Mouse (Mus musculus) CH12.LX (cell line): ENCODE measurements at regions not wholly inside any gene's neighbourhood (a gene's known extent, or its start where the extent isn't known, plus 50 kb on each side); places are given as distances from the start of the nearest gene placed in this dataset.

Source experiments
- DNase-seq: peaks from one replicate; pipeline ENCODE4 v3.0.0-alpha.2; 2013; ENCODE audit errors: extremely low read depth
- H3K27ac ChIP-seq: 2 replicates; pipeline ENCODE4 v1.5.1; 2012; ENCODE audit warnings: low read depth, mild to moderate bottlenecking, control low read depth, moderate library complexity; ENCODE audit not compliant: insufficient read depth
- H3K27me3 ChIP-seq: replicated peaks from 2 replicates; pipeline ENCODE3; 2012; ENCODE audit warnings: inconsistent platforms
- H3K36me3 ChIP-seq, 2 experiments: replicated peaks in 1 of 2; 2 replicates each; pipeline versions ENCODE3 to v1.6.1; 2012; ENCODE audit warnings: inconsistent platforms in 1 of 2, low read length in 1 of 2, mild to moderate bottlenecking in 1 of 2, mixed read lengths in 1 of 2, moderate library complexity in 1 of 2; ENCODE audit not compliant: control insufficient read depth in 1 of 2, insufficient read depth in 1 of 2
- H3K4me1 ChIP-seq, 2 experiments: 2 replicates each; pipeline ENCODE4 v1.6.1; 2012; ENCODE audit warnings: inconsistent platforms in 1 of 2, moderate library complexity in 1 of 2; ENCODE audit not compliant: insufficient read depth in 2 of 2, control insufficient read depth in 1 of 2
- H3K4me2 ChIP-seq: 2 replicates; pipeline ENCODE4 v1.6.1; 2012; ENCODE audit warnings: low read depth, mild to moderate bottlenecking, control low read depth; ENCODE audit not compliant: poor library complexity, insufficient read depth, severe bottlenecking
- H3K4me3 ChIP-seq, 3 experiments: fragments of 150-350 bp in 1 of 3; sonication (generic) in 1 of 3; replicated peaks in 1 of 3; 2 replicates each; pipeline versions ENCODE3 to v1.5.1; 2011 to 2012; ENCODE audit warnings: low read depth in 2 of 3, low read length in 2 of 3, mild to moderate bottlenecking in 2 of 3, moderate library complexity in 2 of 3, control low read depth in 1 of 3, improper control_type of control experiment in 1 of 3, inconsistent platforms in 1 of 3, mixed read lengths in 1 of 3; ENCODE audit not compliant: poor library complexity in 1 of 3
- H3K79me2 ChIP-seq: replicated peaks from 2 replicates; pipeline ENCODE4 v1.6.1; 2012; ENCODE audit warnings: mild to moderate bottlenecking, moderate library complexity; ENCODE audit not compliant: control insufficient read depth, poor library complexity, insufficient read depth, severe bottlenecking; ENCODE audit errors: extremely low read depth
- H3K9ac ChIP-seq: 2 replicates; pipeline ENCODE4 v1.6.1; 2012; ENCODE audit warnings: low read depth, mild to moderate bottlenecking, control low read depth, moderate library complexity; ENCODE audit not compliant: insufficient read depth
- H3K9me3 ChIP-seq: replicated peaks from 2 replicates; pipeline ENCODE3; 2012; ENCODE audit warnings: low read length, inconsistent platforms, mixed read lengths
- BHLHE40 ChIP-seq: IDR thresholded peaks from 2 replicates; pipeline ENCODE4 v1.6.1; 2011; ENCODE audit warnings: mild to moderate bottlenecking, low read depth, low read length, improper control_type of control experiment
- CHD2 ChIP-seq: IDR thresholded peaks from 2 replicates; pipeline ENCODE4 v1.6.1; 2011; ENCODE audit warnings: low read length, improper control_type of control experiment
- CTCF ChIP-seq, 2 experiments: IDR thresholded peaks in 1 of 2; conservative IDR thresholded peaks in 1 of 2; 2 replicates each; pipeline ENCODE4 v1.5.1; 2011 to 2012; ENCODE audit warnings: low read depth in 2 of 2, low read length in 2 of 2, improper control_type of control experiment in 1 of 2, inconsistent platforms in 1 of 2, mild to moderate bottlenecking in 1 of 2, moderate library complexity in 1 of 2
- E2F4 ChIP-seq: IDR thresholded peaks from 2 replicates; pipeline ENCODE4 v1.6.1; 2011; ENCODE audit warnings: low read depth, low read length, improper control_type of control experiment; ENCODE audit not compliant: insufficient replicate concordance
- ELF1 ChIP-seq: IDR thresholded peaks from 2 replicates; pipeline ENCODE4 v1.6.1; 2014; ENCODE audit warnings: low read depth, mild to moderate bottlenecking, inconsistent platforms, low read length, improper control_type of control experiment
- EP300 ChIP-seq: IDR thresholded peaks from 2 replicates; pipeline ENCODE4 v1.6.1; 2011; ENCODE audit warnings: low read length, improper control_type of control experiment
- ETS1 ChIP-seq: conservative IDR thresholded peaks from 2 replicates; pipeline ENCODE4 v1.6.1; 2012; ENCODE audit warnings: low read depth, mild to moderate bottlenecking, inconsistent platforms, low read length, improper control_type of control experiment, moderate library complexity
- GABPA ChIP-seq: IDR thresholded peaks from 2 replicates; pipeline ENCODE4 v1.6.1; 2012; ENCODE audit warnings: low read depth, low read length, improper control_type of control experiment, inconsistent platforms; ENCODE audit not compliant: insufficient replicate concordance
- HCFC1 ChIP-seq: IDR thresholded peaks from 2 replicates; pipeline ENCODE4 v1.6.1; 2012; ENCODE audit warnings: low read depth, mild to moderate bottlenecking, inconsistent platforms, low read length, improper control_type of control experiment
- IRF4 ChIP-seq: IDR thresholded peaks from 2 replicates; pipeline ENCODE4 v1.6.1; 2014; ENCODE audit warnings: low read depth, mild to moderate bottlenecking, inconsistent platforms, low read length, improper control_type of control experiment
- JUN ChIP-seq: IDR thresholded peaks from 2 replicates; pipeline ENCODE4 v1.6.1; 2011; ENCODE audit warnings: low read depth, mild to moderate bottlenecking, low read length, improper control_type of control experiment, moderate library complexity; ENCODE audit not compliant: insufficient read depth
- JUND ChIP-seq: conservative IDR thresholded peaks from 2 replicates; pipeline ENCODE4 v1.6.1; 2011; ENCODE audit warnings: low read depth, low read length, improper control_type of control experiment
- KAT2A ChIP-seq: IDR thresholded peaks from 2 replicates; pipeline ENCODE4 v1.6.1; 2012; ENCODE audit warnings: low read length, improper control_type of control experiment, inconsistent platforms; ENCODE audit not compliant: insufficient replicate concordance
- MAFK ChIP-seq: IDR thresholded peaks from 2 replicates; pipeline ENCODE4 v1.6.1; 2011; ENCODE audit warnings: low read length, improper control_type of control experiment; ENCODE audit not compliant: insufficient replicate concordance
- MAX ChIP-seq: IDR thresholded peaks from 2 replicates; pipeline ENCODE4 v1.6.1; 2011; ENCODE audit warnings: low read length, improper control_type of control experiment
- MAZ ChIP-seq: IDR thresholded peaks from 2 replicates; pipeline ENCODE4 v1.6.1; 2012; ENCODE audit warnings: low read depth, mild to moderate bottlenecking, inconsistent platforms, low read length, improper control_type of control experiment, moderate library complexity
- MEF2A ChIP-seq: IDR thresholded peaks from 2 replicates; pipeline ENCODE4 v1.6.1; 2014; ENCODE audit warnings: low read depth, mild to moderate bottlenecking, inconsistent platforms, low read length, improper control_type of control experiment, borderline replicate concordance
- MXI1 ChIP-seq: IDR thresholded peaks from 2 replicates; pipeline ENCODE4 v1.6.1; 2011; ENCODE audit warnings: mild to moderate bottlenecking, low read depth, low read length, improper control_type of control experiment
- MYC ChIP-seq: IDR thresholded peaks from 2 replicates; pipeline ENCODE4 v1.6.1; 2011; ENCODE audit warnings: low read depth, mild to moderate bottlenecking, improper control_type of control experiment, low read length
- PAX5 ChIP-seq: IDR thresholded peaks from 2 replicates; pipeline ENCODE4 v1.6.1; 2012; ENCODE audit warnings: low read length, inconsistent platforms, mixed read lengths
- POLR2A ChIP-seq: IDR thresholded peaks from 2 replicates; pipeline ENCODE4 v1.6.1; 2011; ENCODE audit warnings: low read depth, mild to moderate bottlenecking, improper control_type of control experiment, low read length
- POLR2AphosphoS2 ChIP-seq: IDR thresholded peaks from 2 replicates; pipeline ENCODE4 v1.6.1; 2011; ENCODE audit warnings: low read depth, low read length, improper control_type of control experiment
- RAD21 ChIP-seq: IDR thresholded peaks from 2 replicates; pipeline ENCODE4 v1.6.1; 2011; ENCODE audit warnings: low read depth, mild to moderate bottlenecking, low read length, improper control_type of control experiment, moderate library complexity
- RCOR1 ChIP-seq: conservative IDR thresholded peaks from 2 replicates; pipeline ENCODE4 v1.6.1; 2012; ENCODE audit warnings: low read depth, mild to moderate bottlenecking, inconsistent platforms, low read length, improper control_type of control experiment
- SIN3A ChIP-seq: IDR thresholded peaks from 2 replicates; pipeline ENCODE4 v1.6.1; 2012; ENCODE audit warnings: low read length, improper control_type of control experiment, inconsistent platforms
- SMC3 ChIP-seq: IDR thresholded peaks from 2 replicates; pipeline ENCODE4 v1.6.1; 2011; ENCODE audit warnings: low read depth, low read length, improper control_type of control experiment
- UBTF ChIP-seq: IDR thresholded peaks from 2 replicates; pipeline ENCODE4 v1.6.1; 2012; ENCODE audit warnings: low read depth, mild to moderate bottlenecking, inconsistent platforms, low read length, improper control_type of control experiment, moderate library complexity
- USF1 ChIP-seq: IDR thresholded peaks from 2 replicates; pipeline ENCODE4 v1.6.1; 2014; ENCODE audit warnings: low read depth, mild to moderate bottlenecking, inconsistent platforms, low read length, improper control_type of control experiment
- USF2 ChIP-seq: conservative IDR thresholded peaks from 2 replicates; pipeline ENCODE4 v1.6.1; 2011; ENCODE audit warnings: low read depth, low read length, improper control_type of control experiment
- ZC3H11A ChIP-seq: IDR thresholded peaks from 2 replicates; pipeline ENCODE4 v1.6.1; 2012; ENCODE audit warnings: low read depth, mild to moderate bottlenecking, inconsistent platforms, low read length, improper control_type of control experiment
- ZMIZ1 ChIP-seq: IDR thresholded peaks from 2 replicates; pipeline ENCODE4 v1.6.1; 2012; ENCODE audit warnings: low read depth, mild to moderate bottlenecking, inconsistent platforms, low read length, improper control_type of control experiment
- ZNF384 ChIP-seq: IDR thresholded peaks from 2 replicates; pipeline ENCODE4 v1.6.1; 2012; ENCODE audit warnings: low read depth, low read length, improper control_type of control experiment, inconsistent platforms
- dilution Hi-C: fragments of 300-500 bp; cut with MboI; formaldehyde crosslinking; loops from 2 replicates; pipeline ENCODE4 v1.14.3; 2020; ENCODE audit warnings: low sequenced_read_pairs; ENCODE audit not compliant: extremely low pct_unique_long_range_greater_than_20kb, extremely low pct_ligation_motif_present
- in situ Hi-C: fragments of 300-500 bp; cut with MboI; formaldehyde crosslinking; loops from 3 replicates; pipeline ENCODE4 v1.14.3; 2019; ENCODE audit warnings: low sequenced_read_pairs, low pct_ligation_motif_present, low pct_unique_long_range_greater_than_20kb, mixed read lengths

DNA sequence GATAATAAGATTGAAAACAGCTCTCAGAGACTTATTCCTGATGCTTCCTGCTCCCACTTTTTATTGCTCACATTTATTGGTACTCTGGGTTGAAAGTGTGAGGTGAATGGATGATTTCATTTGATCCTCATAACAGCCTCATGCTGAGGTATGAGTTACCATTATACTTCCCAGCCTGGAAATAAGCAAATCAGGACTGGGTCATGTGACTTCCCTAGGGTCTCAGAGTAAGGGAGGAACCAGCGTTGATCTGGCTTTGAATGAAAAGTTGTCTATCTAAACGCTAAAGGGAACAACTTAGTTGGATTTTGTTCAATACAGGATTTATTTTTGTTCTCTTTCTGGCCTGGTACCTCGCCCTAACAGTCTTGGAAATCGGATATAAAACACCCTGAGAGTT lies 85.3 kb downstream of the Nfkbiz start:
- Histone ChIP-seq H3K4me3 (no peak overlapping the region), H3K4me2 (peak overlapping the region; percentile 53), H3K9me3 (no peaks in the 10 kb centered on the region), H3K4me1 (peaks cover 18 to 65% of the 10 kb centered on the region in 2 experiments), H3K36me3 (no peaks in the 10 kb centered on the region), H3K79me2 (peaks cover 12% of the 10 kb centered on the region; the same call in 1 of the 2 replicates), H3K27ac (peak overlapping the region; percentile 37), H3K9ac (peak overlapping the region; percentile 25), H3K27me3 (no peaks in the 10 kb centered on the region)
- no peak for TF ChIP-seq ZNF384
- no peak for TF ChIP-seq UBTF
- TF ChIP-seq USF2: peak; percentile 73
- TF ChIP-seq ETS1: 0 out of 2 replicates have a peak, but pooled peaks have one; percentile 27
- TF ChIP-seq MAX: peak; percentile 61; the same call in 1 of the 2 replicates
- peak; percentile 69 for TF ChIP-seq BHLHE40
- peak; percentile 65 for TF ChIP-seq USF1
- in situ Hi-C loops: no loop called here
- dilution Hi-C loops: no loop called here
- DNase-seq: no peak

DNA sequence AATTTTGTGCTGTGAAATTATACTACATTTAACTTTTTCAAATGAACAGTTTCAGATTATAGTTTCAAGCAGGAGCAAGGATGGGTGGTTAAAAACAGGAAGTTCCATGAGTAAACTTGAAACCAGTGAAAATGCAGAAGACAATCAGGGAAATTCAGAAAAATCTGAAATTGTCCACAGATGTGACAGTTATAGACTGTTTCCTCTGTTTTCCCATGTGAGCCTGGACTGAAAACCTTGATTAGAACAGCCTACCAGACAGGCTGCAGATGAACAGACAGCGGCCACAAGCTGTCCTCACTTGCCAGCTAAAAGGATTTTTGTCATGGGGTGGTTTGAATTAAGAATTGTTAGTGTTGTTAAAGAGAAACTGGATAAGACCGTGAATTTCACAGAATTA lies 91.4 kb downstream of the Nfkbiz start:
- Histone ChIP-seq H3K9ac (peak overlapping the region; percentile 65), H3K27ac (peak overlapping the region; percentile 81), H3K9me3 (peaks cover 5% of the 10 kb centered on the region), H3K27me3 (no peaks in the 10 kb centered on the region), H3K4me3 (peak overlapping the region in 1 of 3 experiments; percentile 3), H3K4me1 (peaks cover 30 to 64% of the 10 kb centered on the region in 2 experiments), H3K79me2 (peaks cover 14% of the 10 kb centered on the region), H3K4me2 (peak overlapping the region; percentile 74), H3K36me3 (no peaks in the 10 kb centered on the region)
- in situ Hi-C loops (no loop called here), dilution Hi-C loops (no loop called here)
- DNase-seq: peak; percentile 92
- peak; percentile 98 for TF ChIP-seq JUN
- peak; percentile 99 for TF ChIP-seq JUND
- peak; percentile 64 for TF ChIP-seq SMC3
- no peak for TF ChIP-seq PAX5
- TF ChIP-seq KAT2A: no peak
- TF ChIP-seq RCOR1: peak; percentile 99
- TF ChIP-seq ZC3H11A: no peak; the same call in 1 of the 2 replicates
- TF ChIP-seq HCFC1: no peak
- TF ChIP-seq CTCF (conservative IDR thresholded peaks at IDR 0.05 in 1 of 2, IDR thresholded peaks at IDR 0.05 in 1 of 2; ENCODE audit: low read depth in 2 of 2, low read length in 2 of 2): peak in 1 of 2 experiments; percentile 38; a peak in 2 of 4 replicates
- no peak for TF ChIP-seq UBTF
- peak; percentile 89 for TF ChIP-seq CHD2
- peak; percentile 96 for TF ChIP-seq BHLHE40
- peak; percentile 98 for TF ChIP-seq MEF2A
- peak; percentile 60 for TF ChIP-seq RAD21
- peak; percentile 98 for TF ChIP-seq ETS1
- TF ChIP-seq EP300: peak; percentile 100
- TF ChIP-seq MYC: peak; percentile 87; the same call in 1 of the 2 replicates
- TF ChIP-seq ZMIZ1: no peak
- peak; percentile 94 for TF ChIP-seq MAFK
- TF ChIP-seq MAX: peak; percentile 81
- peak; percentile 90 for TF ChIP-seq SIN3A
- TF ChIP-seq USF1: no peak
- TF ChIP-seq GABPA: no peak
- no peak; the same call in 1 of the 2 replicates for TF ChIP-seq MXI1
- 0 out of 2 replicates have a peak, but pooled peaks have one; percentile 50 for TF ChIP-seq POLR2A
- no peak for TF ChIP-seq ELF1
- TF ChIP-seq E2F4: peak; percentile 80; the same call in 1 of the 2 replicates
- TF ChIP-seq IRF4: peak; percentile 99
- TF ChIP-seq MAZ: peak; percentile 87; the same call in 1 of the 2 replicates
- no peak for TF ChIP-seq POLR2AphosphoS2
